Mouse (Mus musculus) ES-Bruce4 (cell line): ENCODE data around the gene Cenpa. TPM values are rescaled to one million over a fixed set of nuclear protein-coding genes. Genes with fewer than 3 reads are reported as not detected.

Experiments used
- H3K27ac ChIP-seq: 2 replicates; pipeline ENCODE4 v1.5.1; 2012; ENCODE audit warnings: low read length, inconsistent platforms; ENCODE audit not compliant: insufficient read depth
- H3K27me3 ChIP-seq: 2 replicates; pipeline ENCODE4 v1.6.1; 2012; ENCODE audit warnings: mild to moderate bottlenecking, low read length, inconsistent platforms; ENCODE audit not compliant: control insufficient read depth, poor library complexity, insufficient read depth, severe bottlenecking
- H3K36me3 ChIP-seq: 2 replicates; pipeline ENCODE4 v1.6.1; 2012; ENCODE audit warnings: inconsistent platforms, mild to moderate bottlenecking, low read length, moderate library complexity; ENCODE audit not compliant: control insufficient read depth, poor library complexity, insufficient read depth, severe bottlenecking
- H3K4me1 ChIP-seq: one replicate; pipeline ENCODE4 v1.8.1; 2011; ENCODE audit warnings: low read length; ENCODE audit not compliant: control insufficient read depth, insufficient read depth
- H3K4me3 ChIP-seq: 2 replicates; pipeline ENCODE4 v1.5.1; 2011; ENCODE audit warnings: low read depth, mild to moderate bottlenecking, low read length
- H3K9ac ChIP-seq: 2 replicates; pipeline ENCODE4 v1.6.1; 2012; ENCODE audit warnings: low read depth, mild to moderate bottlenecking, inconsistent platforms; ENCODE audit not compliant: poor library complexity, severe bottlenecking
- H3K9me3 ChIP-seq: replicated peaks from 2 replicates; pipeline ENCODE4 v1.6.1; 2012; ENCODE audit warnings: mild to moderate bottlenecking, low read length, inconsistent platforms; ENCODE audit not compliant: control insufficient read depth, poor library complexity, insufficient read depth, severe bottlenecking
- CTCF ChIP-seq: IDR thresholded peaks from one replicate; pipeline ENCODE4 v1.8.1; 2011; ENCODE audit warnings: low read depth, low read length
- EP300 ChIP-seq: IDR thresholded peaks from 2 replicates; pipeline ENCODE4 v1.6.1; 2011; ENCODE audit warnings: low read depth, low read length; ENCODE audit not compliant: insufficient read depth
- POLR2A ChIP-seq: IDR thresholded peaks from one replicate; pipeline ENCODE4 v1.8.1; 2011; ENCODE audit warnings: low read length; ENCODE audit not compliant: insufficient read depth
- polyA plus RNA-seq: library from polyadenylated mRNA; stranded (reverse); fragments of >200 nt; gene quantifications from 2 replicates; pipeline ENCODE4 v1.2.4, GENCODE M21; 2011; ENCODE audit warnings: low read depth; ENCODE audit not compliant: missing spikeins, insufficient read depth, insufficient read length

Gene Cenpa
- polyA plus RNA-seq, 1 experiment, result 257 TPM

GRCm38 (mm10) chr5:30636994-30637393, 29.6 kb upstream of the Cenpa start:
- H3K4me1 ChIP-seq, result no peaks in the 10 kb centered on the region
- no peaks in the 10 kb centered on the region for H3K27me3 ChIP-seq
- no peaks in the 10 kb centered on the region for H3K9me3 ChIP-seq
- no peak overlapping the region for H3K4me3 ChIP-seq
- H3K27ac ChIP-seq, result no peak overlapping the region
- no peak overlapping the region for H3K9ac ChIP-seq
- TF ChIP-seq EP300, result no peak
- TF ChIP-seq CTCF, result no peak
- no peak for TF ChIP-seq POLR2A
- no peaks in the 10 kb centered on the region for H3K36me3 ChIP-seq

GRCm38 (mm10) chr5:30638041-30638440, 28.5 kb upstream of the Cenpa start:
- Histone ChIP-seq H3K9me3 (no peaks in the 10 kb centered on the region), H3K27ac (no peak overlapping the region), H3K9ac (no peak overlapping the region), H3K27me3 (no peaks in the 10 kb centered on the region), H3K36me3 (no peaks in the 10 kb centered on the region), H3K4me1 (no peaks in the 10 kb centered on the region), H3K4me3 (no peak overlapping the region)
- TF ChIP-seq POLR2A, result no peak
- peak; percentile 92 for TF ChIP-seq CTCF

GRCm38 (mm10) chr5:30643477-30644179, 22.9 kb upstream of the Cenpa start:
- Histone ChIP-seq H3K9me3 (no peaks in the 10 kb centered on the region), H3K9ac (no peak overlapping the region), H3K36me3 (no peaks in the 10 kb centered on the region), H3K27ac (no peak overlapping the region), H3K4me1 (no peaks in the 10 kb centered on the region), H3K4me3 (no peak overlapping the region), H3K27me3 (no peaks in the 10 kb centered on the region)
- TF ChIP-seq CTCF, result no peak

GRCm38 (mm10) chr5:30646036-30646435, 20.5 kb upstream of the Cenpa start:
- no peaks in the 10 kb centered on the region for H3K27me3 ChIP-seq
- TF ChIP-seq CTCF, result no peak
- no peak for TF ChIP-seq POLR2A
- TF ChIP-seq EP300, result no peak

GRCm38 (mm10) chr5:30647396-30647795, 19.2 kb upstream of the Cenpa start:
- Histone ChIP-seq H3K27me3 (no peaks in the 10 kb centered on the region), H3K4me1 (peaks cover 5% of the 10 kb centered on the region), H3K4me3 (peak overlapping the region; percentile 65), H3K9me3 (no peaks in the 10 kb centered on the region), H3K27ac (no peak overlapping the region), H3K36me3 (no peaks in the 10 kb centered on the region), H3K9ac (peak overlapping the region; percentile 83)
- TF ChIP-seq EP300, result no peak
- TF ChIP-seq POLR2A, result no peak
- no peak for TF ChIP-seq CTCF

More at GRCm38 (mm10) chr5:30646036-30646435, 20.5 kb upstream of the Cenpa start:
- no peaks in the 10 kb centered on the region for H3K9me3 ChIP-seq
- no peak overlapping the region for H3K9ac ChIP-seq
- H3K4me3 ChIP-seq, result no peak overlapping the region
- no peaks in the 10 kb centered on the region for H3K36me3 ChIP-seq
- H3K27ac ChIP-seq, result no peak overlapping the region
- H3K4me1 ChIP-seq, result peaks cover 5% of the 10 kb centered on the region

GRCm38 (mm10) chr5:30647815-30648560, 18.6 kb upstream of the Cenpa start, which contains the start of gene Slc35f6:
Gene Slc35f6, plus strand, starts transcription at chr5:30647933.
- H3K4me1 ChIP-seq, result peaks cover 5% of the 10 kb centered on the region
- peak within 1 kb of the TSS; percentile 83 for H3K9ac ChIP-seq
- no peaks in the 10 kb centered on the region for H3K9me3 ChIP-seq
- H3K4me3 ChIP-seq, result peak within 1 kb of the TSS; percentile 83
- no peak within 1 kb of the TSS for H3K27ac ChIP-seq
- no peaks in the 10 kb centered on the region for H3K27me3 ChIP-seq
- TF ChIP-seq POLR2A (peak; percentile 52), CTCF (no peak)
- H3K36me3 ChIP-seq, result no peaks in the 10 kb centered on the region
